Mouse (Mus musculus) cortical plate, adult 2 months (tissue): Measurements from ENCODE around the gene Scgb1c1.

Source experiments
- CTCF ChIP-seq: fragments of 200-500 bp; IDR thresholded peaks from 2 replicates; pipeline ENCODE4 v1.5.1; 2011; ENCODE audit warnings: mild to moderate bottlenecking, control low read depth, low read length; ENCODE audit not compliant: insufficient read depth; ENCODE audit errors: extremely low read depth
- POLR2A ChIP-seq: fragments of 200-500 bp; IDR thresholded peaks from 2 replicates; pipeline ENCODE4 v1.6.1; 2011; ENCODE audit warnings: mild to moderate bottlenecking, low read length, control low read depth; ENCODE audit not compliant: insufficient read depth; ENCODE audit errors: extremely low read depth

DNA sequence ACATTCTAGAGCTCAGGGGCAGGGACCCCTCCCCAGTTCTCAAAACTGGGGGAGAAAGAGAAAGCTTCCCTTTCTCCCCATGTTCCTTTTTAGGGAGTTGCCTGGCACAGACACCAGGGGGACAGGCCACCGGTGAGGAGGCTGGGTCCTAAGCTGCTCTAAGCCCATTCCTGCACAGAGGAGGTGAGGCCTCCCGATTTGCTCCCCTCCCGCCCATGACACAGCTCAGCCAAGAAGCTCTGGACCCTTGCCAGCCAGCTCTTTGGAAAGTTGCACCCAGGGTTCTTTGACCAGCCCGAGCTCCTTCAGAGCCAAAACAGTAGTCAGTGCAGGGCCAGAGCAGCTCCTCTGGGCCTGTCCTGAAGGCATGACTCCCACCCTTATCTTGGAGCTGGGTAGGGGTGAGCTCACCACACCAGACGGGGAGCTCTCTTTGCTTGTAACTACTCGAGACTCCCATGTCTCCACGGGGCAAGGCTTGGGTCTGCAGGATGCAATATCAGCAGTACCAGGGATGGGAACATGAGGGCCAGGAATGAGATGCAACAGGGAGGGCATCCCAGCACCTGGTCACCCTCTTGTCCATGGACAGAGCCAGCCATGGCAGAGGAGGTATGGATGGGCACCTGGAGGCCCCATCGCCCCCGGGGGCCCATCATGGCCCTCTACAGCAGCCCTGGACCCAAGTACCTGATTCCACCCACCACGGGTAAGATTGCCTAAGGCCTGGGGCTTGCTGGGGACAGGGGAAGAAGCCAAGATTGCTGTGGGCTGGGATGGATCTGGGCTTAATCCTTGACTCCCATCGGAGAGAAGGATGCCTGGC, 2.6 kb downstream of the Scgb1c1 start, which contains the start of gene Odf3:
- TF ChIP-seq CTCF = no peak
- TF ChIP-seq POLR2A = no peak
